Mouse (Mus musculus): ENCODE data around the gene Ngrn.

Gene Ngrn

DNA sequence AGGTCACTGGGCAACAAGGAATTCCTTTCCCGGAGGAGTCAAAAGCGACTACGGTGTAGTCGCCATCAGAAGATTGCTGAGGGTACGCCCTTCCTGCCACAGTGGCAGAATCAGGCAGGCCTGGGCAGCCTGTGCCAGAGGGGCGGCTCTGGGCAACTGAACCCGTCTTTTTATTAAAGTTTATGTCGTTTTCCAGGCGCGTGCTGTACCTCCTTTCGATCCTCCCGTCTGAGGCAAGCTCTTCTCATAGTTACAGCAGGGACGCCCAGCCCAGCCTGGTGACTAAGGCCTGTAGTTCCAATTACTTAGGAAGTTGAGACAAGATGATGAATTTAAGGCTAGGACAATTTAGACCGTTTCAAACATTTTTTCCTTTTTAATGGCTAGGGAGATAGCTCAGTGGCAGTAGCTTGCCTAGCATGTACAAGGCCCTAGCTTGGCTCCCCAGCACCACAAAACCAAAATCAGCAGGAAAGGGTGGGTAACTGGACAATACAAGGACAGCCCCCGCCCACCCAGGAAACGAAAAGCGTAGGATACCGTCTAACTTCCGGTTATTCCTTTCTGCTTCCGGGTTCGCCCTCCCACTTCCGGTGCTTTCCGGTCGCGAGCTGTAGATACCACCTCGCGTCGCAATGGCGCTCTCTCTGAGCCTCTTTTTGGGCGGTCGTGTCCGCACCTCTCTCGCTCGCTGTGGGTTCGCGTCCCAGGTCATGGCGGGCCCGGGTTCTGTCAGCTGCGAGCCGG is at the start of gene Ngrn:
TSS of gene Ngrn (plus strand) at position 591 of the 747 bp plus-strand sequence.
- peak; percentile 59 for DNase-seq (ENCODE audit: low read depth, low spot score)

DNA sequence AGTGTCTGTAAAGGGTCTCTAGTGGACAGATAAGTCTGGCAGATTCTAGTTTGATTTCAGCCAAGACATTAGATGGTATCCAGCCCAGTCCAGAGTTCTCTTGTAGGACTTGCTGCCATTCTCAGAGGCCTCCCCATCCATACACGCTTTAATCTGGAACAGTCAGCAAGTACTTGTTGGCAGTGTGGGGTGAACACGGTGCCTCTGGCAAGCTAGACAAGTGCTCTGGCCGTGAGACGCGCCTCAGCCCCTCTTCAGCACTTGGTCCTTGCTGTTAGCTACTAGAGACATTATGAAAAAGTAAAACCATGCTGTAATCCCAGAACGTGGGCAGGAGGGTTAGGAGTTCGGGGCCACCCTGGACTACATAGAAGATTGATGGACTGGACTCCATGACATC is 47.4 kb upstream of the Ngrn start:
- no peak for DNase-seq (ENCODE audit: low read depth, low spot score)

DNA sequence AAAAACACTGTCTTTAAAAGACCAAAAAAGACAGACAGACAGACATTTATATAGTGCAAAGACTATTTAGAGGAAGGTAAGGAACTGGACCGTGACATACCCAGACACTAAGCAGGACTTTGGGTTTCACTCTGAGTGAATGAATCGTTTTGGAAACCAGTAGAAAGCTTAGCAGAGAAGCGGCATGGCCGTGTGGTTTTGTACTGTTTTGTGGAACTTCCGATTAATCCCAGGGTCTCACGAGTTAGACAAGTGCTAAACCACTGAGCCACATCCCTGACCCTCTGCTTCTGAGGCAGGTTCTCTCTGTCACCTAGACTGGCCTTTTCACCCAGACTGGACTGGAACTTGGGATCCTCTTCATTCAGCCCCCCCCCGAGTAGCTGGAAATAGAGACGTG is 46.6 kb upstream of the Ngrn start:
- no peak for DNase-seq (ENCODE audit: low read depth, low spot score)

DNA sequence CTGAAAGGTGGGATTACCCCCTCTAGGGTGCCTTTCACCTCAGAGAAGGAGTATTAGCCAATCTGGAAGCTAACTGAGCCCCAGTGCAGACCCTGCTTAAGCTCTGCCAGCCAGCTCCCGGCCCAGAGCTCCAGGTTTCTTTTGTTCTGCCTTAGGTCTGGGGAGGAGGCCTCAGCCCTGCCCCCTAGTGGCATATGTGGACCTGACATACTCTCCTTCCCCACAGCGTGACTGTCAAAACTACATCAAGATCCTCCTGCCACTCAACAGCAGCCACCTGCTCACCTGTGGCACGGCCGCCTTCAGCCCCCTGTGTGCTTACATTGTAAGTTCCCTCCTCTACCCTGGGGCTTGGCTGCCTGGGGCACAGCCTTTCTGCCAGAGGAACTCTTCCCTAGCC is 45.6 kb upstream of the Ngrn start:
- peak; percentile 64 for DNase-seq (ENCODE audit: low read depth, low spot score)

DNA sequence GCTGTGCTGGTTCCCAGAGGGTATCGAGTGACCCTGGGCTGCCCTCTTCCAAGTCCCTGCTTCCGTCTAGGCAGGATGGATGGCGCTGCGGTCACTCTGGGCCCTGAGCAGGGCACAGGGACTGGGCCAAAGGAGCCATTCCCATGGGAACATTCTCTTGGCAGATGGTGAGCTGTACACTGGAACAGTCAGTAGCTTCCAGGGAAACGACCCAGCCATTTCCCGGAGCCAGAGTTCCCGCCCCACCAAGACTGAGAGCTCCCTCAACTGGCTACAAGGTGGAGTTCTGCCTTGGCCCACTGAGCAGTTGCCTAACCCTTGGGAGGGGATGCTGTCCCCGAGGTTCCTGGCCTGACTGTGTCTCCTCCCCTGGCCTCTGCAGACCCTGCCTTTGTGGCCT is 44.4 kb upstream of the Ngrn start:
- DNase-seq (ENCODE audit: low read depth, low spot score): no peak

DNA sequence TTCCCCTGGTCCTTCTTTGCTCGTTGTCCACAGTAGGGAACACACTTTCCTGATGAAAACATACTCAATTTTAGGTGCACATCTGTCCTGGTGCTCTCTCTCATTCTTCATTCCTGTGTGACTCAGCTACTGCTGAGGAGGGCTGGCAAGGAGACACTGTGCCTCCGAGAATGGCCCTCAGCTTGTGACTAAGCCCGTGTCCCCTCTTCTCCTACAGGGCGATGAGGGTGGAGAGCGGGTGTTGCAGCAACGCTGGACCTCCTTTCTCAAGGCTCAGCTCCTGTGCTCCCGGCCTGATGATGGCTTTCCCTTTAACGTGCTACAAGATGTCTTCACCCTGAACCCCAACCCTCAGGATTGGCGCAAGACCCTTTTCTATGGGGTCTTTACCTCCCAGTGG is 42.3 kb upstream of the Ngrn start:
- DNase-seq (ENCODE audit: low read depth, low spot score): no peak

DNA sequence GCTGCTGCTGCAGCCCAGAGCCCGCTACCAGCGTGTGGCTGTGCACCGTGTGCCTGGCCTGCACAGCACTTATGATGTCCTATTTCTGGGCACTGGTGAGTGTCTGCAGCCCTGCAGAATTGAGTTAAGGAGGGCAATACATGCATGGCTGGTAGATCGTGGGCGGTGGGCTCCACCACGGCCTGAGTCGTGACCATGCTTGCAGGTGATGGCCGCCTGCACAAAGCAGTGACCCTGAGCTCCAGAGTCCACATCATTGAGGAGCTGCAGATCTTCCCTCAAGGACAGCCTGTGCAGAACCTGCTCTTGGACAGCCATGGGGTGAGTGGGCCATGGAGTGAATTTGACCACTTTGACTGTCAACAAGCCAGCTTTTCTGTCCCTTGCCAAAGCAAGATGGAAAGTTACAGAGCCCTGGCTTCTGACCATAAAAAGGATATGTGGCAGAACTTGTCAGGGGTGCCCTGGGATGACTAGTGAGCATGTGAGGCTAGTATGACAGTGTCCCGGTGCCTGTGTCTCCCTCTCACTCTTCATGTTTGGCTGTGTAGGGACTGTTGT is 40.7 kb upstream of the Ngrn start:
- DNase-seq (ENCODE audit: low read depth, low spot score): no peak

DNA sequence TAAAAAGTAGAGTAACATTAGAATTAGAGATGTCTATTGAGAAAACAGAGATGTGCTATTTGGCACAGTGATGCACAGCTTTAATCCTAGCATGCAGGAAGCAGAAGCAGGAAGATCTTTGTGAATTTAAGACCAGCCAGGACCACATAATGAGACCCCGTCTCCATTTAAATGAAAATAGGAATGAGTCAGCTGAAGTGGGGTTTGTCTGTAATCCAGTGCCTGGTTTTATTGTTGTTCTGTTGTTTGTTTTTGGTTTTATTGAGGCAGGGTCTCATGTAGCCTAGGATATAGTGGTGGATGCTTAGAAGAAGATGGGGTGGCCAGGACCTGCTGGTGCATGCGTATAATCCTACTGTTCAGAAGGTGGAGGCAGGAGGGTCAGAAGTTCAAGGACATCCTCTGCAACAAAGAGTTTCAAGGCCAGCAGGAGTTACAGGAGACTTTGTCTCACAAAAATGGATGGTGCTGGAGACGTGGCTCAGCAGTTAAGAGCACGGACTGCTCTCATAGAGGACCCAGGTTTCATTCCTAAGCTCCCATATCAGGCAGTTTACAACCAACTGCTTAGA is 39.8 kb upstream of the Ngrn start:
- DNase-seq (ENCODE audit: low read depth, low spot score): no peak

DNA sequence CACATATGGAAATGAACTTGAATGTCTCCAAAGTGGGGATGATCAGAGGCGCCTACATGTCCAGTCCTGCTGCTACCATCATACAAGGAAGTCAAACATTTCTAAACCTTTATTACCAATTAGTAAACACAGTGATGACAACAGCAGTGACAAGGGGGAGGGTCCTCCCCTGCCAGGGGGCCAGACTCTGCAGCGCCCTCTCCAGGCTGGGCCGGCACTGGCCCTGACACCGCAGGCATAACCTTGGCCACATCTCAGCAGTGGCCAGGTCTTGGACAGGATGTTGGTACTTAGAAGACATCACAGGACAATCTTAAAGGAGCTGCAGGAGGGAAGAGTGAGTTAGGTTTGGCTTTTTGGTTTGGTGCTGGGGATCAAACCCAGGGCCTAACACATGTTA is 34.0 kb upstream of the Ngrn start:
- DNase-seq (ENCODE audit: low read depth, low spot score): no peak

DNA sequence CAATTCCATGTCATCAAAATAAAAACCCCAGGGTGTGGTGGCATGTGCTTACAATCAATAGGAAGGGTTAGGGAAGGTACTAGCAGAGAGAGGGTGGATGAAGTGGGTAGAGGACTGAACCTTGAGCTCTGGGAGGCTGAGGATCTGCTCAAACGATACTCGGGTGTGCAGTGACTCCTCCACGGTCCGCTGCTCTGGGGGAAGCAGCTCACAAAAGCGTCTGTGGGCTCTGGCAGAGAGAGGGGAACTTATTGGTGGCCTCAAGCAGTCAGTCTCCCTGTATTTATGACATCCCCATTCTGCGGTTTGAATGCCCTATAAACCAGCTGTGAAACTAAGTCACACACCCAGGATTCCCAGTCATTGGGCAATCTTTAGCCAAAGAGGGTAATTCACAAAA is 30.8 kb upstream of the Ngrn start:
- no peak for DNase-seq (ENCODE audit: low read depth, low spot score)

DNA sequence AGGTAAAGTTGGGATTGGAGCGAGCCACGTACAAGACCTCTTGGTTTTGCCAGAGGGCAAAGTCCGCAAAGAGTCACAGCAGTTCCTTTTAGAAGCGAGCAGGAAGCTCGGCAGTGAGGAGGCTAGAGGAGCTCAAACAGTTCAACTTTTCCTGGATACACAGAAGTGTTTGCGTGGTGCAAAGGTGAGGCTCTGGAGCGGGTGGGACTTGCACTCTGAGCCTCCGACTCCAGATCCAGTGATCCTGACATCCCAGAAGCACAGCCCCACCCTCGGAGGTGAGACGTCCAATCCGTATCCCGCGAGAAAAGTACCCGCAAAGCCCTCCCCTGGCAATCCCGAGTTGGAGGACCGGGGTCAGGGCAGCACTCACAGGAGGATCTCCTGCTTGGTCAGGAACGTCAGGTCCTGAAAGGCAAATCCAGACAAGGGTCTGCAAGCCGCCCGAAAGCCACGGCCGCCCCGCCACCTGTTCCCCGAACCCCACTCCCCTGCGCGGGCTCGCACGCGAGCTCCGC is 29.0 kb upstream of the Ngrn start:
- DNase-seq (ENCODE audit: low read depth, low spot score): peak; percentile 29

DNA sequence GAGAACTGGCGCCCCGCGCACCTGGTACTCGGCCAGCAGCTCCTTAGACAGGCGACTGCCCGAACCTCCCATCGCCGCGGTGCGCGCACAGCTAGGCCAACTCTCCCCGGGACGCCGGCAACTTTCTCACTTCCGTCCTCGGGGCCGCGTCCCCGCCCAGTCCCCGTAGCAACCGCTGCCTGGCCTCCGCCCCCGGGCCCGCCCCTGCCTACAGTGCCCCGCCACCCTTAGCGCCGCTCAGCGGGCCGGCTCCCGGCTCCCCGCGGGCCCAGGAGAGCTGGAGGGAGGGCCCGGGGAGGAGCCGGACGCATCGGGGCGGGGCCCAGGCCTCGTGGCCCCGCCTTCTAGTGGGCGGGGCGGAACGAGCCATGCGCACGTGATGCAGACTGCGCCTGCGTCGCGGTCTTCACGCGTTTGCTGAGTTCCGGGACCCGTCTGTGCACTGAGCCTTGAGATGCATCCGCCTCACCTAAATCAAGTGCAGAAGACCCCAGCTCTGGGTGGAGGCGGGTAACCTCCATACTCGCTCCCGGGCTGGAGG is 28.5 kb upstream of the Ngrn start, which contains the start of the genes Cib1 and Gdpgp1:
TSS of gene Cib1 (minus strand) at position 325 of the 541 bp plus-strand sequence.
TSS of gene Gdpgp1 (plus strand) at position 377 of the 541 bp plus-strand sequence.
- peak; percentile 91 for DNase-seq (ENCODE audit: low read depth, low spot score)

DNA sequence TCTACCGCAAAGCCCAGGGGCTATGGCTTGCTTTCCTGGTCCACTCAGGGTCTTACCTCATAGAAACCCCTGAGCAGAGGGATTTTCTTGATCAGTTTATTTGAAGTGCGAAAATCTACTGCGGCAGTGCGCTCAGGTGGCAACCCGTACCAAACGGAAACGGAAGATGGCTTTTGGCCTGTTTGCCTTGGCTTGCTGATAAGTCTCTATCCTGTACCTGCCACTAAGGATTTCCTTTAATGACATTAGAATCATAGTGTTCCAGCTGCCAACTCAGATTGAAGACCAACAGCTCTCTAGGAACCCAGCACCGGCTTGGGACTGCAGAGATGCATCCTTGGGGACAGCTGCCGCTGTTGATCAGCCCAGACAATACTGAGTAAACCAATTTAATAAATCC is 27.2 kb upstream of the Ngrn start:
- no peak for DNase-seq (ENCODE audit: low read depth, low spot score)

DNA sequence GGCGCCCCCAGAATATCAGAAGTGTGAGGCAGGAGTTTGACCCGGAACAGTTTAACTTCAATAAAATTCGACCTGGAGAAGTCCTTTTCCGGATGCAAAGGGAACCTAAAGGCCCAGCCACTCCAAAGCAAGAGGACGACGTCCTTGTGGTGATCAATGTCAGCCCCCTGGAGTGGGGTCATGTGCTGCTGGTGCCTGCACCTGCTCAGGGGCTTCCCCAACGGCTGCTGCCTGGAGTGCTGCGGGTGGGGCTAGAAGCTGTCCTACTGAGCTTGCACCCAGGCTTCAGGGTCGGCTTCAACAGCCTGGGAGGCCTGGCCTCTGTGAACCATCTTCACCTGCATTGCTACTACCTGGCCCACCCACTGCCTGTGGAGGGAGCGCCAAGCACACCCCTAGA is 22.5 kb upstream of the Ngrn start:
- DNase-seq (ENCODE audit: low read depth, low spot score): no peak

DNA sequence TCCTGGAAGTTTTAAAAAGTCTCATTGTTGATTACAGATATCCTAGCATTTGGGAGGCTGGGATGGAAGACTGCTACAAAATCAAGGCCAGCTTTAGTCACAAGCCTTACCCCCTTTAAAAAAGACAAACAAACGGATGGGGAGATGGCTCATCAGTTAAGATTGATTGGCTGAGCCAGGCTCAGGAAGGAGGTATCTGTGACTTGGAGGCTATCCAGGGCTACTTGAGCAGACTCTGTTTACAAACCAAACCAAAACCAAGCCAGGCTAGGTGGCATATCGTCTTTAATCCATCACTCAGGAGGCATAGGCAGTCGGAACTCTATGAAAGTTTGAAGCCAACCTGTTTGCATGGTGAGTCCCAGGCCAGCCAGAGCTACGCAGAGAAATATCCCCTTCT is 19.4 kb upstream of the Ngrn start:
- DNase-seq (ENCODE audit: low read depth, low spot score): no peak

DNA sequence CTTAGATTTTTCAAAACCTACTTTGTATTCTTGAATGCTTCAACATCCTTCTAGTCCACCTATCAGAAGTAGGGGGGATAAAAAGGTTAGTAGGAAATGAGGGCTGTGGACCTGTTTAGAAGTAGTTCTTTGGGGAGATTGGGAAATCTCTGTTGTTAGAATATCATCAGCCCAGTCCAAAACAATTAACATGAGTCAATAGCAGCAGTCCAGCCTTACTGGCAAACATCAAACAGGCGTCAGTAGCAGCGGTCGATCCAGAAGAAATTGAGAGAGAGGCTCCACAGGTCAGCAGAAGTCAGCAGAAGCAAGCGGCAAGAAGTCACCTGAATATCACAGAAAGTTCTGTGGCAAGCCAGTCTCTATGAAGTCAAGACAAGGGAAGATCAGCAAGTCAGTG is 16.2 kb upstream of the Ngrn start:
- no peak for DNase-seq (ENCODE audit: low read depth, low spot score)

DNA sequence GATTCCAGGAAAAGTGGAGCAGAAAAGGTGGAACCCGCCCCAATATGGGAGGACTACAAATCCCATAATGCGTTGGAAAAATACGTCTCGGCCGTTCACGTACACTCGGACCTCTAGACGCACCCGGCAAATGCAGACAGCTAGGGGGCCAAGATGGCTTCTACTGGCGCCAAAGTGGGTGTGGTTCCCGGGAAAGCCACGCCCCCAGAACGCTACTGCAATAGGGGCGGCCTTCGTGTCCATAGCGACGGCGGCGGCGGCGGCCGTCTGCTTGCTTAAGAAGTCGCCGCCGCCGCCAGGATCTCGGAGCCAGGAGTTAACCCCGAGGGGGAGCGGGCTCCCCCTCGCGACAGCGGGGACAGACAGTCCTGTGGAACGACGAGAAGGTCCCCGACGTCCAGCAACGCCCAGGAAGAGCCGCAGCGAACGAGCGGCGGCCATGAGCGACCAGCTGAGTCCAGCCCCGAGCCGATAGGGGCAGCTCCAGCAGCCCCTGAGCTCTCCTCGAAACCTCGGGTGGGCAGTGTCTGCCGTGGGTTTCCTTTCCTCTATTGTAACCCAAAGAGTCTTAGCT is 14.8 kb upstream of the Ngrn start, which contains the start of gene Ttll13:
TSS of gene Ttll13 (plus strand) at position 229 of the 574 bp plus-strand sequence.
- peak; percentile 97 for DNase-seq (ENCODE audit: low read depth, low spot score)

DNA sequence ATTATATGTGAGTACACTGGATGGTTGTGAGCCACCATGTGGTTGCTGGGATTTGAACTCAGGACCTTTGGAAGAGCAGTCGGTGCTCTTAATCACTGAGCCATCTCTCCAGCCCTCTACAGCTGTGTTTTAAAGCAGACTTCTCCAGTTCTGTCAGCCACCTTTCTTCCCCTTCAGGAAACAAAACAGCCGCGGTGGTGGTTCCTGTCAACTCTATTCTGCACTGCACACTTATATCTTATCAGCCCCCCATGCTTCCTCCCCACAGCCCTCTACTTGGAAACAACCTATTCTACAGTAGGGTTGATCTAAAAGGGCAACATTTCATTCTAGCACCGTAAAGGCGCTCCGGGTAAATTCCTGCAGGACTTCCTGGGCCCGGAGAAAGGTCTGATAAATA is 14.2 kb upstream of the Ngrn start:
- no peak for DNase-seq (ENCODE audit: low read depth, low spot score)

DNA sequence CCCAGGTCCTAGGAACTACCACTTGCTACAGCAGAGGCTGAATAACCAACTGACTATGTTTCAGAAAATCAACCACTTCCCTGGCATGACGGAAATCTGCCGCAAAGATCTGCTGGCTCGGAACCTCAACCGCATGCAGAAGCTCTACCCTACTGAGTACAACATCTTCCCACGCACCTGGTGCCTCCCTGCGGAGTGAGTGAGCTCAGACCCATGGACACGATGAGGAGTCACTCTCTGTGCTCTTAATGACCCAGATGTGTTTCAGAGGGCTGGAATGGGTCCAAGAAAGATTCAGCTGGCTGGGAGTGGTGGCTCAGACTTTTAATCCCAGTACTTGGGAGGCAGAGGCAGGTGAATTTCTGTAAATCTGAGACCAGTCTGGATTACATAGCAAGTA is 8.6 kb upstream of the Ngrn start:
- DNase-seq (ENCODE audit: low read depth, low spot score): no peak

DNA sequence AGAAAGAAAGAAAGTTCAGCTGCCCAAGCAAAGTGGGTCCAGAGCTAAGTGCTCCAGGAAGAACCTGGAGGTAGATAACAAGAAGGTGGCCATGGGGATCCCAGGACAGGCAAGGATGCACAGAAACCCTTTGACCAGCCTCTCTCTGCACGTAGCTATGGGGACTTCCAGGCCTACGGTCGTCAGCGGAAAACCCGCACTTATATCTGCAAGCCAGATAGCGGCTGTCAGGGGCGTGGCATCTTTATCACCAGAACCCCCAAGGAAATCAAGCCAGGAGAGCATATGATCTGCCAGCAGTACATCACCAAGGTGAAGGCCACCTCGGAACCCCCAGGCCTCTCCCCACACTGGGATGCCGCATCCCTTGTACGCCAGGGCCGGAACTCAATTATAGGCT is 8.1 kb upstream of the Ngrn start:
- DNase-seq (ENCODE audit: low read depth, low spot score): no peak

DNA sequence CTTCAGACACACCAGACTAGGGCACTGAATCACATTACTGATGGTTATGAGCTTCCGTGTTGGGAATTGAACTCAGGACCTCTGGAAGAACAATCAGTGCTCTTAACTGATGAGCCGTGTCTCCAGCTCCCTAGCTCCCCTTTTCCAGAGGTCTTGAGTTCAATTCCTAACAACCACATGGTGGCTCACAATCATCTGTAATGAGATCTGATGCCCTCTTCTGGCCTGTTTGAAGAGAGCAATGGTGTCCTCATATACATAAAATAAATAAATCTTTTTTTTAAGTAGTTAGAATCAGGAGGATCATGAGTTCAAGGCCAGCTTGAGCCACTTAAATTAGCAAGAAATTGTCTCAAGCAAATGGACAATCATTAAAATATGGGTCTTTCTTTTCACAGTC is 5.0 kb upstream of the Ngrn start:
- no peak for DNase-seq (ENCODE audit: low read depth, low spot score)

DNA sequence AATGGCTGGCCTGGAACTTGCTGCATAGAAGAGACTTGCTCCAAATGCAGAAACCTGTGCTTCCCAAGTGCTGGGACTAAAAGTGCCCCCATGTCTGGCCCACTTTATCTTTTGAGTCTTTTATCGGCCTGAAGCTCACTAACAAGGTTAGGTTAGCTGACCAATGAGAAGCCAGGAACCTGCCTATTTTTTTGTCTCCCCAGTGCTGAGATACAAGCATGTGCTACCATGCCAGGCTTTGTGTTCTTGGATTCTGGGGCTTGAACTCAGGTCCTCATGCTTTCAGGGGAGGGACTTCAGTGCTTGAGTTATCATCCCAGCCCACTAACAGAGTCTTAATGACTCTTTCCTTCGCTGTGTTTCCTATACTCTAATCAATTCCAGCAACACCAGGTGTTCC is 3.3 kb upstream of the Ngrn start:
- no peak for DNase-seq (ENCODE audit: low read depth, low spot score)

Measured in WW6 (cell line).